Mouse (Mus musculus) megakaryocyte, embryonic 14.5 days (primary cell): ENCODE results near the gene Faf2.

ENCODE experiments used
- FLI1 ChIP-seq: IDR thresholded peaks from 2 replicates; pipeline ENCODE4 v1.6.1; 2012; ENCODE audit warnings: low read length, inconsistent platforms, mixed read lengths
- GATA1 ChIP-seq: IDR thresholded peaks from 3 replicates; pipeline ENCODE4 v1.6.1; 2012; ENCODE audit warnings: mixed read lengths, low read length, inconsistent platforms, borderline replicate concordance

DNA sequence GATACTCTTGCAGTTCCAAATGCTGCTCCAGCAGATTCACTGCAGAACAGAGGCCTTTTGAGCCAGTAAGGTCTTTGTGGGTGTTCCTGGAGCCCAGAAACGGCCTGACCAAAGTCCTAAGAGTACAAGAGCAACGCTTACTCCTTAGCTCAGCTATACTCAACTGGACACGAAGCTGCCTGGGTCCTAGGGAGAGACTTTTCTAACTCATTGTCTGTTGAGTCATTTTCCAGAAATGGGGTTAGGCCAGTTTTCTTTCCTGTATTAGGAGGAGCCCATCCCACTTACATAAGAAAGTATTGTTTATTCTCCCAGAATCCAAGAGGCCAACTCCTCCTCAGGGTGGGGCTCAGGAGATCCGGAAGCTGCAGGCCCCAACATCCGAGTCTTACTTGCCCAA, 16.2 kb upstream of the Faf2 start:
- TF ChIP-seq GATA1 (no peak), FLI1 (no peak)
